Mouse (Mus musculus) forebrain, embryonic 10.5 days (tissue): Measurements from ENCODE around the gene Tmem121b. TPM values are rescaled to one million over a fixed set of nuclear protein-coding genes. Genes with fewer than 3 reads are reported as not detected.
A peak's percentile ranks its signal among the peaks of the same experiment; 100 is the strongest.

ENCODE experiments used
- DNase-seq: peaks from one replicate; pipeline ENCODE4 v3.0.0-alpha.2; 2017; ENCODE audit warnings: low spot score; ENCODE audit errors: extremely low spot score
- H3K27ac ChIP-seq: fragments of 300-500 bp; sonication (generic); 2 replicates; pipeline ENCODE4 v1.5.1; 2016; ENCODE audit warnings: mild to moderate bottlenecking
- H3K27me3 ChIP-seq: fragments of 300-500 bp; sonication (generic); 2 replicates; pipeline ENCODE4 v1.6.1; 2016; ENCODE audit warnings: mild to moderate bottlenecking; ENCODE audit not compliant: poor library complexity, severe bottlenecking
- H3K36me3 ChIP-seq: fragments of 300-500 bp; sonication (generic); replicated peaks from 2 replicates; pipeline ENCODE4 v1.6.1; 2016; ENCODE audit warnings: mild to moderate bottlenecking, moderate library complexity
- H3K4me1 ChIP-seq: fragments of 300-500 bp; sonication (generic); 2 replicates; pipeline ENCODE4 v1.6.1; 2016
- H3K4me3 ChIP-seq: fragments of 300-500 bp; sonication (generic); 2 replicates; pipeline ENCODE4 v1.5.1; 2016; ENCODE audit warnings: mild to moderate bottlenecking, moderate library complexity
- H3K9me3 ChIP-seq: fragments of 300-500 bp; sonication (generic); 2 replicates; pipeline ENCODE4 v1.6.1; 2016; ENCODE audit warnings: mild to moderate bottlenecking, moderate library complexity
- WGBS: fragments of 180-500 bp; shearing (Covaris S2); methylation state at CpG from one replicate; pipeline ENCODE4 v1.1.7; 2016; 5-methylcytosine and 5-hydroxymethylcytosine counted together
- polyA plus RNA-seq: library from polyadenylated mRNA; unstranded; fragments of >200 nt; fragmentation: Nextera tagmentation; extraction: Ambion mirVana; gene quantifications from 2 replicates; pipeline ENCODE4 v1.2.1, GENCODE M21; 2016

Gene Tmem121b
- polyA plus RNA-seq, 1 experiment from 2014 or later = 0.47 TPM

- no peak for DNase-seq
- WGBS = 90% methylated on average over 6 of the region's 6 CpGs
- Histone ChIP-seq H3K36me3 (peaks cover 81% of the 10 kb centered on the region), H3K27ac (no peak overlapping the region), H3K27me3 (no peaks in the 10 kb centered on the region), H3K4me1 (no peaks in the 10 kb centered on the region), H3K9me3 (no peaks in the 10 kb centered on the region), H3K4me3 (no peak overlapping the region)
Measured at GRCm38 (mm10) chr6:120516879-120517278, 23.3 kb upstream of the Tmem121b start.

GRCm38 (mm10) chr6:120516422-120516821 is 22.8 kb upstream of the Tmem121b start:
- H3K27ac ChIP-seq = no peak overlapping the region
- DNase-seq = no peak
- H3K27me3 ChIP-seq = no peaks in the 10 kb centered on the region
- 91% methylated on average over 4 of the region's 4 CpGs for WGBS
- H3K4me3 ChIP-seq = no peak overlapping the region
- H3K9me3 ChIP-seq = no peaks in the 10 kb centered on the region
- H3K36me3 ChIP-seq = peaks cover 81% of the 10 kb centered on the region
- H3K4me1 ChIP-seq = no peaks in the 10 kb centered on the region

GRCm38 (mm10) chr6:120511212-120511611 is 17.6 kb upstream of the Tmem121b start:
- Histone ChIP-seq H3K27me3 (no peaks in the 10 kb centered on the region), H3K4me1 (no peaks in the 10 kb centered on the region), H3K9me3 (no peaks in the 10 kb centered on the region), H3K4me3 (no peak overlapping the region), H3K36me3 (peaks cover 76% of the 10 kb centered on the region), H3K27ac (no peak overlapping the region)
- DNase-seq = no peak
- 90% methylated on average over 6 of the region's 6 CpGs for WGBS

GRCm38 (mm10) chr6:120510425-120510824 is 16.8 kb upstream of the Tmem121b start:
- Histone ChIP-seq H3K4me1 (no peaks in the 10 kb centered on the region), H3K4me3 (no peak overlapping the region), H3K36me3 (peaks cover 76% of the 10 kb centered on the region), H3K27me3 (no peaks in the 10 kb centered on the region), H3K9me3 (no peaks in the 10 kb centered on the region), H3K27ac (no peak overlapping the region)
- DNase-seq = no peak
- WGBS = 87% methylated on average over 8 of the region's 8 CpGs

- Histone ChIP-seq H3K27ac (no peak overlapping the region), H3K27me3 (no peaks in the 10 kb centered on the region), H3K4me3 (no peak overlapping the region), H3K4me1 (no peaks in the 10 kb centered on the region), H3K9me3 (no peaks in the 10 kb centered on the region), H3K36me3 (peaks cover 75% of the 10 kb centered on the region)
- DNase-seq = no peak
- WGBS = 87% methylated on average over 7 of the region's 7 CpGs
Measured at GRCm38 (mm10) chr6:120509975-120510374, 16.4 kb upstream of the Tmem121b start.

GRCm38 (mm10) chr6:120508645-120509044 is 15.0 kb upstream of the Tmem121b start:
- no peaks in the 10 kb centered on the region for H3K9me3 ChIP-seq
- DNase-seq = no peak
- peaks cover 62% of the 10 kb centered on the region for H3K36me3 ChIP-seq

GRCm38 (mm10) chr6:120505531-120505930 is 11.9 kb upstream of the Tmem121b start:
- 77% methylated on average over 4 of the region's 4 CpGs for WGBS
- Histone ChIP-seq H3K9me3 (peaks cover 3% of the 10 kb centered on the region; the same call in 1 of the 2 replicates), H3K4me3 (no peak overlapping the region), H3K36me3 (peaks cover 34% of the 10 kb centered on the region), H3K27me3 (no peaks in the 10 kb centered on the region), H3K27ac (no peak overlapping the region), H3K4me1 (no peaks in the 10 kb centered on the region)
- DNase-seq = no peak

More at GRCm38 (mm10) chr6:120508645-120509044, 15.0 kb upstream of the Tmem121b start:
- H3K27ac ChIP-seq = no peak overlapping the region
- no peak overlapping the region for H3K4me3 ChIP-seq
- H3K4me1 ChIP-seq = no peaks in the 10 kb centered on the region
- H3K27me3 ChIP-seq = no peaks in the 10 kb centered on the region
- WGBS = 92% methylated on average over 4 of the region's 4 CpGs

GRCm38 (mm10) chr6:120504051-120504450 is 10.4 kb upstream of the Tmem121b start:
- H3K27ac ChIP-seq = no peak overlapping the region
- 71% methylated on average over 3 of the region's 3 CpGs for WGBS
- no peak overlapping the region for H3K4me3 ChIP-seq
- peaks cover 7% of the 10 kb centered on the region; the same call in 1 of the 2 replicates for H3K9me3 ChIP-seq
- H3K36me3 ChIP-seq = peaks cover 19% of the 10 kb centered on the region
- no peaks in the 10 kb centered on the region for H3K4me1 ChIP-seq
- DNase-seq = no peak
- H3K27me3 ChIP-seq = no peaks in the 10 kb centered on the region

GRCm38 (mm10) chr6:120496544-120496943 is 2.9 kb upstream of the Tmem121b start:
- H3K36me3 ChIP-seq = no peaks in the 10 kb centered on the region
- H3K27ac ChIP-seq = no peak overlapping the region
- peaks cover 36% of the 10 kb centered on the region for H3K4me1 ChIP-seq
- H3K27me3 ChIP-seq = peaks cover 38% of the 10 kb centered on the region
- peaks cover 7% of the 10 kb centered on the region; the same call in 1 of the 2 replicates for H3K9me3 ChIP-seq
- WGBS = 68% methylated on average over 3 of the region's 3 CpGs
- no peak overlapping the region for H3K4me3 ChIP-seq
- DNase-seq = no peak

GRCm38 (mm10) chr6:120492499-120493373 is 871 bp downstream of the Tmem121b start:
- Histone ChIP-seq H3K4me3 (peak overlapping the region; percentile 76), H3K27ac (peak overlapping the region; percentile 88), H3K9me3 (no peaks in the 10 kb centered on the region), H3K27me3 (peaks cover 59% of the 10 kb centered on the region), H3K4me1 (peaks cover 40% of the 10 kb centered on the region), H3K36me3 (no peaks in the 10 kb centered on the region)
- DNase-seq = peak; percentile 44
- WGBS = under 1% methylated on average over 95 of the region's 95 CpGs

GRCm38 (mm10) chr6:120491862-120492498 is 1.6 kb downstream of the Tmem121b start:
- Histone ChIP-seq H3K4me1 (peaks cover 40% of the 10 kb centered on the region), H3K27me3 (peaks cover 59% of the 10 kb centered on the region), H3K9me3 (no peaks in the 10 kb centered on the region), H3K36me3 (no peaks in the 10 kb centered on the region), H3K27ac (0 out of 2 replicates have a peak overlapping the region, but pooled peaks have one; percentile 16), H3K4me3 (peak overlapping the region; percentile 76)
- DNase-seq = peak; percentile 21
- WGBS = 11% methylated on average over 22 of the region's 22 CpGs

GRCm38 (mm10) chr6:120491064-120491463 is 2.5 kb downstream of the Tmem121b start:
- H3K4me3 ChIP-seq = no peak overlapping the region
- DNase-seq = no peak
- H3K4me1 ChIP-seq = peaks cover 40% of the 10 kb centered on the region
- H3K27me3 ChIP-seq = peaks cover 59% of the 10 kb centered on the region
- no peaks in the 10 kb centered on the region for H3K36me3 ChIP-seq
- H3K27ac ChIP-seq = no peak overlapping the region
- no peaks in the 10 kb centered on the region for H3K9me3 ChIP-seq
- WGBS = 54% methylated on average over 7 of the region's 7 CpGs

GRCm38 (mm10) chr6:120489461-120489860 is 4.1 kb downstream of the Tmem121b start:
- Histone ChIP-seq H3K4me1 (peaks cover 37% of the 10 kb centered on the region), H3K27me3 (peaks cover 50% of the 10 kb centered on the region), H3K4me3 (no peak overlapping the region), H3K27ac (no peak overlapping the region), H3K9me3 (no peaks in the 10 kb centered on the region), H3K36me3 (no peaks in the 10 kb centered on the region)
- 66% methylated on average over 2 of the region's 2 CpGs for WGBS
- DNase-seq = no peak
